Mouse (Mus musculus): ENCODE measurements around the gene Klf12.
"Not testable (repeated sequence)": the region's sequence is repeated elsewhere in the genome, so short reads cannot be mapped to it uniquely, and the experiment has no call there.

The Klf12 gene

GRCm38 (mm10) chr14:99856158-99857011 is 428.1 kb downstream of the Klf12 start:
- DNase-seq: no peak

DNA sequence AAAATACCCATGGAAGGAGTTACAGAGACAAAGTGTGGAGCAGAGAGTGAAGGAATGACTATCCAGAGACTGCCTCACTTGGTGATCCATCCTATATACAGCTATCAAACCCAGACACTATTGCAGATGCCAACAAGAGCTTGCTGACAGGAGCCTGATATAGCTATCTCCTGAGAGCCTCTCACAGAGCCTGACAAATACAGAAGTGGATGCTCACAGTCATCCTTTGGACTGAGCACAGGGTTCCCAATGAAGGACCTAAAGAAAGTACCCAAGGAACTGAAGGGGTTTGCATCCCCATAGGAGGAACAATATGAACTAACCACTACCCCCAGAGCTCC is 430.0 kb downstream of the Klf12 start:
- not testable (repeated sequence) for DNase-seq

DNA sequence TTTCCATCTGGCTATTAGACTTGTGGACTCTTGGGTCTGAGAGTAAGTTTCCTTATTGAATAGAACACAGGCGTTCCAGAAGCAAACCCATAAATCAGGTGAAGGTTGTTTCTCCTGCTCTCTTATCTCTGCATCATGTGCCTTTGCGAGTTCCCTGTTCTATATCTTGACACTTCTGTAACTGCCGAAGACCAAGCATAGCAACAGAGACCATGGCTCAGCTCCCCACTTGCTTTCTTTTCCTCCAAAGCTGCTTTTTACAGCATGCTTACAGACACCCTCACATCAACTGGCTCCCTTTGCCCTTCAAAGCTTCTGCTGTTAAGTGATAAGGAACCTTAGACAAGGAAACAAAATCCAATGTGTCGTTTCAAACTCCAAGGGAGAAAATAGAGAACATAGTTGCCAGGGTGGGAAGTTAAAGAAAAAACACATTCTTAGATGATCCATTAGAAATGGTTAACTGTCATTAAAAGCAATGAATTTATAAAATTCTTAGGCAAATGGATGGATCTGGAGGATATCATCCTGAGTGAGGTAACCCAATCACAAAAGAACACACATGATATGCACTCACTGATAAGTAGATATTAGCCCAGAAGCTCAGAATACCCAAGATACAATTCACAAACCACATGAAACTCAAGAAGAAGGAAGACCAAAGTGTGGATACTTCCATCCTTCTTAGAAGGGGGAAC is 430.6 kb downstream of the Klf12 start:
- not testable (repeated sequence) for DNase-seq

GRCm38 (mm10) chr14:99850350-99850749 is 434.1 kb downstream of the Klf12 start:
- no peak for DNase-seq

- DNase-seq: no peak
Observed at GRCm38 (mm10) chr14:99847502-99847901, 437.0 kb downstream of the Klf12 start.

GRCm38 (mm10) chr14:99826713-99827112 is 457.8 kb downstream of the Klf12 start:
- no peak for DNase-seq
